Mouse (Mus musculus): ENCODE results near the gene Comtd1. TPM values are rescaled to one million over a fixed set of nuclear protein-coding genes. Genes with fewer than 3 reads are reported as not detected.

Gene Comtd1
- total RNA-seq, 2 experiments from 2014 or later, result 47.1 to 51.2 TPM

- DNase-seq (ENCODE audit: low spot score in 2 of 2), result no peak
Measured at GRCm38 (mm10) chr14:21806631-21807160, 42.1 kb downstream of the Comtd1 start.

- no peak for DNase-seq (ENCODE audit: low spot score in 2 of 2)
Measured at GRCm38 (mm10) chr14:21806203-21806602, 42.6 kb downstream of the Comtd1 start.

- DNase-seq (ENCODE audit: low spot score in 2 of 2), result no peak
Measured at GRCm38 (mm10) chr14:21802543-21803206, 46.1 kb downstream of the Comtd1 start.

- DNase-seq (ENCODE audit: low spot score in 2 of 2), result no peak
Measured at GRCm38 (mm10) chr14:21801624-21802023, 47.2 kb downstream of the Comtd1 start.

- no peak for DNase-seq (ENCODE audit: low spot score in 2 of 2)
Measured at GRCm38 (mm10) chr14:21800641-21801040, 48.1 kb downstream of the Comtd1 start.

Other genes with a start within 250 kb of the Comtd1 start
- 1 to 10 TPM; 1.1 to 1.4 TPM for gene Dupd1, start 134.4 kb downstream of the Comtd1 start, total RNA-seq (2021)
- 10 to 100 TPM; 33.2 to 33.7 TPM for gene Samd8, start 98.4 kb downstream of the Comtd1 start, total RNA-seq (2021)
- 1 to 10 TPM in 1 of 2 experiments, under 1 TPM in 1; 0.84 to 1.4 TPM for gene Dusp13, start 97.8 kb downstream of the Comtd1 start, total RNA-seq (2021)
- gene Vdac2, start 23.7 kb downstream of the Comtd1 start, total RNA-seq (2021), result 100 to 1,000 TPM; 256 to 257 TPM
- gene Zfp503, start 140.6 kb upstream of the Comtd1 start, total RNA-seq (2021), result 10 to 100 TPM; 41.7 to 57.4 TPM
- 1 to 10 TPM; 3.7 to 3.9 TPM for gene Lrmda, start 170.7 kb upstream of the Comtd1 start, total RNA-seq (2021)